Mouse (Mus musculus): ENCODE measurements around the gene Psrc1. TPM values are rescaled to one million over a fixed set of nuclear protein-coding genes. Genes with fewer than 3 reads are reported as not detected.

The Psrc1 gene
- total RNA-seq, 2 experiments from 2014 or later: 18.9 to 21.2 TPM

DNA sequence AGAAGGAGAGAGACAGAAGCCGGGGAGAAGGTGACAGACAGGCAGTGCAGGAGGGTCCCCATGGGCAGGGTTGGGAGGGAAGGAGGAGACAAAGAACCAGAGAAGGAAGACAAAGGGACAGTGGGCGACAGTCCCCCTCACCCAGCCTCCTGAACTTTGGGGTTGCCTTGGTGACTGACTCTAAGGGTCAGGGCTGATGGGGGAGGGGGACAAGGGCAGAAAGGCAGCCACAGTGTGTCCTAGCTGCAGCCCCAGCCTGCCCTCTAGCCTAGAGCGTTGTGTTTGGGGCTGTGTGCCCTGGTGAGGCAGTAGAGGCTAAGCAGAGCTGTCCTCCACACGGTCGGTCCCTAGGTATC is 26.7 kb downstream of the Psrc1 start:
- H3K4me3 ChIP-seq: peak overlapping the region; percentile 44
- no peak for DNase-seq (ENCODE audit: extremely low spot score in 1 of 2, low spot score in 2 of 2)
- TF ChIP-seq CTCF (IDR thresholded peaks at IDR 0.05): no peak
- intact Hi-C loops (cut with DNase I): no loop called here
- H3K27ac ChIP-seq: peak overlapping the region; percentile 70

DNA sequence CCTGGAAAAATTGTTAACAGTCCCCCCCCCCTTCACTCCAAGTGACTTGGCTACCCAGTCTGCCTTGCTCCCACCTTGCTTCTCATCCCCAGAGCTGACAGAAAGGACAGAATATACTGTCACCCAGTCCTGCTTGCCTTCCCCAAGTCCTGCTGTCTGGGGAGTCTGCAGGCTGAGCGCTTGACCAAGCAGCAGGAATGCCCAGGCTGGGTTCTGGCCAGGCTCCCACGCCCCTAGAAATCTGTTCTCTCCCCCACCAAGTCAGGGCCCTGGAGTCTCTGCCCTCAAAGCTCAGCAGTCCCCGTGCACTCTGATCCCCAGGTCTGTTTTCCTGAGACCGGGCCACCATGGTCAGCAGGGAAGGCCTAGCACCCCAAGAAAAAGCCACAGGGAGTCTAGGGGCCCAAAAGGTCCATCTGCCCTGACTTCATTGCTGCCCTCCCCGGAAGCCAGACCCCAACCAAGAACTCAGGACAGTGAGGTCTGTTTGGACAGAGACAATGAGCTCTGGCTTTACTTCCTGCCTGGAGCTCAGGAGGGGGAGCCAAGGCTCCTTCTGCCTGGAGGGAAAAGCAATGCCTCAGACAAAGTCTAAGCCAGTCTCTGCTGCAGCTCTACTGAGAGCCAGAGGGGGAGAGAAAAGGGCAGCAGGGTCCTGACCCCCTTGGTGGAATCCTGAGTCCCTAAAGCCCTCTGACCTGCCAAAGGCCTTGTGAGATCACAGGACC is 27.6 kb downstream of the Psrc1 start:
- TF ChIP-seq CTCF (IDR thresholded peaks at IDR 0.05): no peak
- Histone ChIP-seq H3K27ac (peak overlapping the region; percentile 70), H3K4me3 (peak overlapping the region; percentile 44)
- DNase-seq (ENCODE audit: extremely low spot score in 1 of 2, low spot score in 2 of 2): no peak
- intact Hi-C loops (cut with DNase I): no loop called here

DNA sequence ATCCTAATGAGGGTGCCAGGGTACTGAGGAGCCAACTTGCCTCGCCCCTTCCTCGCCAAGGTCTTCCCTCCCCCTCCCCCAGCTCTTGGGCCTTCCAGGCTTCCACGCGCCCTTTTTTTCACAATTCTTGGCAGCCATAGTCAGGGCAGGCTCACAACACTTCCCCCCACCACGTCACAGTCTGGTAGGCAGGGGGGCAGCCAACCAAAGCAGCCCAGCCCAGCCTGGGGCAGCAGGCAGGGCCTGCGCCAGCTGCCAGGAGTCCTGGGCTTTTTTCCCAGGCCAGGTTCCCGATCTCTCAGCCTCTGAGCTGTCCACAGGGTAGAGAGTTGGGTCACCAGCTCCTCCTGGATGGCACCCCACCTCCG is 28.1 kb downstream of the Psrc1 start:
- intact Hi-C loops (cut with DNase I): no loop called here
- TF ChIP-seq CTCF (IDR thresholded peaks at IDR 0.05): no peak
- Histone ChIP-seq H3K4me3 (peak overlapping the region; percentile 44), H3K27ac (peak overlapping the region; percentile 70)
- peak in 1 of 2 experiments; percentile 60 for DNase-seq (ENCODE audit: extremely low spot score in 1 of 2, low spot score in 2 of 2)

DNA sequence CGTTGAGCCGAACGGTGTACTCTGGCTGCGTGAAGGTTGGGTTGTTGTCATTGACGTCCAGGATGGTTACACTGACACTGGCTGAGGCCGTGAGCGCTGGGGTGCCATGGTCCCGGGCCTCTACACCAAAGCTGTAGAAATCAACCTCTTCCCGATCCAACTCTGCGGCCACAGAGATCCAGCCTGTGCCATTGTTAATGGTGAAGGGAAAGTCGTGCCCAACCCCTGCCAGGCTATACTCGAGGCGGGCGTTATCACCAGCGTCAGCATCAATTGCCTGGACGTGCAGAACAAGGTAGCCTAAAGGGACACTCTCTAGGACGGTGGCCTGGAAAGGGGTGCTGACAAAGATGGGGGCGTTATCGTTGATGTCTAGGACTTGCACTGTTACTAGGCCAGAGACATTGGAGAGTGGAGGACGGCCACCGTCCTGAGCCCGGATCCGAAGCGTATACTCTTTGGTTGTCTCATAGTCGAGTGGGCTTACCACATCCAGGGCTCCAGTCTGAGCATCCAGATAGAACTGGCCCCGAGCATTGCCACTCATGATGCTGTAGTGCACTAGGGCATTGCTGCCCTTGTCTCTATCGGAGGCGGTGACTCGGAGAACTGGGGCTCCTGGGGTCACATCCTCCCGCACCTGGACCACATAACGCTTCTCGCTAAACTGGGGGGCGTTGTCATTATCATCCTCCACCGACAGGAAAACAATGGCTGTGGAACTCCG is 30.2 kb downstream of the Psrc1 start:
- no peak for DNase-seq (ENCODE audit: extremely low spot score in 1 of 2, low spot score in 2 of 2)
- Histone ChIP-seq H3K4me3 (no peak overlapping the region), H3K27ac (no peak overlapping the region)
- no peak for TF ChIP-seq CTCF (IDR thresholded peaks at IDR 0.05)
- intact Hi-C loops (cut with DNase I): no loop called here

GRCm38 (mm10) chr3:108414857-108415830 is 31.5 kb downstream of the Psrc1 start, which contains the start of gene Celsr2:
Celsr2 (minus strand) TSS chr3:108415552.
- intact Hi-C loops (cut with DNase I): no loop called here
- Histone ChIP-seq H3K4me3 (peak within 1 kb of the TSS; percentile 92), H3K27ac (peak within 1 kb of the TSS; percentile 91)
- DNase-seq (ENCODE audit: extremely low spot score in 1 of 2, low spot score in 2 of 2): peak; percentile 55 to 56
- no peak for TF ChIP-seq CTCF (IDR thresholded peaks at IDR 0.05)

- intact Hi-C loops (cut with DNase I): no loop called here
- peak overlapping the region; percentile 91 for H3K27ac ChIP-seq
Measured at GRCm38 (mm10) chr3:108415831-108416223, 32.2 kb downstream of the Psrc1 start.

DNA sequence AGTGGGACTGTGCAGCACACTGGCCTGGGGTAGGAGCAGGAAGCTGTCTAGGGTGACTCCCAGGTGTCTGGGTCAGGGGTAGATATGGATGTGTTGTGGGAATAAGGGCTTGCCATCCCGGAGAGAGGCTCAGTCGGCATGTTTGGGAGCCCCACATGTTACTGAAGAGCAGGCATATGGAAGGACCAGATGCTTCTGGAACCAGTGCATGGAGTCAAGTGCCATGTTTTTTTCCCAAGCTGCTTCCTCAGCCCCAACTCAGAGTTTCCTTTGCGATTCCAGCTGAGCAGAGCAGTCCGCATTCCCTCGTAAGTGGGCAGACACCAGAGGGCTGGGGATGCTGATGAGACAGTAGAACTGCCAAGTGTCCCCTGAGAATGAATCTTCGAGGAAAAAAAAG is 39.4 kb downstream of the Psrc1 start:
- intact Hi-C loops (cut with DNase I): no loop called here
- H3K4me3 ChIP-seq: no peak overlapping the region
- no peak for DNase-seq (ENCODE audit: extremely low spot score in 1 of 2, low spot score in 2 of 2)
- no peak overlapping the region; the same call in 1 of the 2 replicates for H3K27ac ChIP-seq
- TF ChIP-seq CTCF (IDR thresholded peaks at IDR 0.05): no peak

More at GRCm38 (mm10) chr3:108415831-108416223, 32.2 kb downstream of the Psrc1 start:
- peak; percentile 89 to 90 for DNase-seq (ENCODE audit: extremely low spot score in 1 of 2, low spot score in 2 of 2)
- TF ChIP-seq CTCF (IDR thresholded peaks at IDR 0.05): no peak; the same call in 1 of the 2 replicates
- peak overlapping the region; percentile 92 for H3K4me3 ChIP-seq

DNA sequence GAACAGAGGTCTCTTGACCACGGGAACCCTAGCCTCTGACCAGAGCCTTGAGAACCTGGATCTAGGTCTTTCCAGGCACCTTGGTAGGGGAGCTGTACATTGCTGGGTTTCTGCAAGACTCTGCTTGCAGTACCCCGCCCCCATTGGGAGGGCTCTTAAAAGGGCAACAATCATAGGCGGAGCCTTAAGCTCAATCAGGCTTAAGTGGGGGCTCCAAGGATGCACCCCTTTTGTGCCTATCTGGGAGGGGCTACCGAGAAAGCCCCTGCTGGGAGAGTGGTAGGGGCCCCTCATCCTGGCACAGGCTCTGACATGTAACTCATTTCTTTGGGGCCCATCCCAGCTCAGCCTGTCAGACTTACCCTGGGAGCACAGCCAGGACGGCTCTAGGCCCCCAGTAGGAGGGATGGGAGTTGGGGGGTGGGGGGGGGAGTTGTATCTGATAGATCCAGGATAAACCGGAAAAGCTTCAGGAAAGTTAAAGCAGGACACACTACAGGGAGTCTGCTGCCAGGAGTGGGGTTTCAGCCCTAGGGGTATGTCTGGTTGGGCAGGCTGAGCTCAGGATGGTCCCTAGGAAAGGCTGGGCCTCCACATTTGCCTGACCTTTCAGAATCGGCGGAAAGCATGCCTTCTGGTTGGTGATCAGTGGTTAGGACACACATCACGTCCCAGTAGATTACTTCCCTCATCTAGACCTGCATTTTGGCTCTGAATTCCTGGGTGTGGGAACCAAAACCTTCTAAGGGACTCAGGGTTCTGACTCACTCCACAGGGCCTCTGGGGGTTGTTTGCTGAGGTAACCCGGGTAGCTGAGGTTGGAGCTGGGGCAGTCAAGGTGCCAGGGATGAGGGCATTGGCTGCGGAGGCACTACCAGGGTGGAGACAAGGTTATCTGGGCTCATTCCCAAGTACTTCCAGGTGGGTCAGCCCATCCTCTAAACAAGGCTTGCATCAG is 40.5 kb downstream of the Psrc1 start:
- peak overlapping the region; percentile 58 for H3K27ac ChIP-seq
- H3K4me3 ChIP-seq: no peak overlapping the region
- intact Hi-C loops (cut with DNase I): no loop called here
- no peak for TF ChIP-seq CTCF (IDR thresholded peaks at IDR 0.05)
- DNase-seq (ENCODE audit: extremely low spot score in 1 of 2, low spot score in 2 of 2): peak in 1 of 2 experiments; percentile 63

DNA sequence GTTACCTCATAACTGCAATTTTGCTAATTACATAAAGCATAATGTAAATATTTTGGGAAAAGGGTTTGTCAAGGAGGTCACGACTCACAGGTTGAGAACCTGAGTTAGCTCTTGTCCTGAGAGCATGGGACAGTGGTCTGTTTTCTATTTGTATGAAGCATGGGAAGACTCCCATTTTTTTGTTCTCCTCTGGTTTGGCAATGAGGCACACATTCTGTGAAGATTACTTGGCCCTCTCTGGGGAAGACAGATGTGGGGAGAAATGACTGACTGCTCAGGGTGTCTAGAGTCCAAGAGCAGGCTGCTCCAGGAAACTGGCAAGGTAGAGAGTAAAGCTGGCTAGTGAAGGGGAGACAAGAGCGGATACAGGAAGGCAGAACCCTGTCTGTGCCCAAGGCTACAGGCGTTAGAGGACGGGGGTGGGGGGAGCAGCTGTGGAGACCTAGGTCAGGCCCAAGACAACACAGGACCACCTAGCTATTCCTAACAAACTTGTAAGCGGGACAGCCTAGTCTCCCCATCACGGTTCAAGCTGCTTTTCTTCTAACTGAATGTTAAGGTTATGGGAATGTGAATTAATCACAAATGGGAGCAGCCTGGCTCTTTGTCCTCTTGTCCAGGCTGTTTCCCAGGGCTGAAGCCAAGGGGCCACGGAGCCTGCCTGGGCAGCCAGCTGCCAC is 41.4 kb downstream of the Psrc1 start:
- Histone ChIP-seq H3K27ac (no peak overlapping the region), H3K4me3 (no peak overlapping the region)
- DNase-seq (ENCODE audit: extremely low spot score in 1 of 2, low spot score in 2 of 2): no peak
- no peak for TF ChIP-seq CTCF (IDR thresholded peaks at IDR 0.05)
- intact Hi-C loops (cut with DNase I): no loop called here

DNA sequence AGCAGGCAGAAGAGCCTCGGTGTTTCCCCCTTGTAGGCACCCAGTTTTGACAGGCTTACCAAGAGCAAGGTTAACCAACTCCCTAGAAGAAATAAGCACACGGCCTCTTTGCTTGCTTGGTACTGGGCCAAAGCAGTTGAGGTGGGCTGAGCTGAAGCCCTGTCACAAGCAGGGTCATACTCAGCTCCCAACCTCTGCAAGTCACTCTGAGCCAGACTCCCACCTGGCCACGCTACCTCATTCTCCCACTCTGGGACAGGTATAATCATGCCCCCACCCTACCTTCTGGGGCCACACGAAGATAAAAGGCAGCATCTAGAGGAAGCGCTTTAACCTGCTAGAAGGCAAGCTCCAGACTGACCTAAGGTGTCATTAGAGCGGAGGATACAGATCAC is 42.0 kb downstream of the Psrc1 start:
- intact Hi-C loops (cut with DNase I): no loop called here
- no peak for DNase-seq (ENCODE audit: extremely low spot score in 1 of 2, low spot score in 2 of 2)

More for the DNA sequence above, 42.0 kb downstream of the Psrc1 start:
- no peak overlapping the region for H3K4me3 ChIP-seq
- H3K27ac ChIP-seq: no peak overlapping the region
- no peak for TF ChIP-seq CTCF (IDR thresholded peaks at IDR 0.05)

Measured in left cerebral cortex, adult 2 months (tissue).